Mouse (Mus musculus): ENCODE results near the gene Ctsa.
"Not testable (repeated sequence)": the region's sequence is repeated elsewhere in the genome, so short reads cannot be mapped to it uniquely, and the experiment has no call there.

Gene Ctsa

DNA sequence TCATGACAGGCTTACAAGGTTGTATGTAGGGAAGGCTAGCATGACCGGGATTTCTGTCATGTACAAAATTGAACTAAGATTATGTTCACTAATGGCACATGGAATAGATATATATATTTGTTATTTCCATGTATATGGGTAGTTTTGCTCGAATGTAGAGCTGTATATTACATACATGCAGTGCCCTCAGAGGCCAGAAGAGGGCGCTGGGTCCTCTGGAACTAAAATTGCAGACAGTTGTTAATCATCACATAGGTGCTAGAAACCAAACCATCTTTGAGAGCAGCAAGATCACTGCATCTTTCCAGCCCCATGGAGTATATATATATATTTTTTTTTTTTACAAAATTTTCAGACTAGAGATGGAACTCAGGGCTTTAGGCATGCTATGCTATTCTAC, 13.1 kb downstream of the Ctsa start:
- no peak for DNase-seq (ENCODE audit: extremely low read depth, low read depth)

DNA sequence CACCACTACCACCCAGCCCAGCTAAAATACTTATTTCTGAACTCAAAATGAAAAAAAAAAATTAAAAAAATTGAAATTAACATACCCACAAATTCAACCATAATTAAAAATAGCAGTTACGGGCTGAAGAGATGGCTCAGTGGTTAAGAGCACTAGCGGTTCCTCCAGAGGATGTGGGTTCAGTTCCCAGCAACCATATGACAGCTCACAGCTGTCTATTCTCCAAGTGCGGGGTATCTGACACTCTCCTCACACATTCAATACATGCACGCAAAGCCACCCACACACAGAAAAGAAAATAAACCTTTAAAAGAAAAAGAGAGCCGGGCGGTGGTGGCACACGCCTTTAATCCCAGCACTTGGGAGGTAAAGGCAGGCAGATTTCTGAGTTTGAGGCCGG, 17.4 kb downstream of the Ctsa start:
- no peak for DNase-seq (ENCODE audit: extremely low read depth, low read depth)

- not testable (repeated sequence) for DNase-seq (ENCODE audit: extremely low read depth, low read depth)
Measured at GRCm38 (mm10) chr2:164855572-164855971, 22.9 kb downstream of the Ctsa start.

- no peak for DNase-seq (ENCODE audit: extremely low read depth, low read depth)
Measured at GRCm38 (mm10) chr2:164856309-164857100, 23.8 kb downstream of the Ctsa start.

DNA sequence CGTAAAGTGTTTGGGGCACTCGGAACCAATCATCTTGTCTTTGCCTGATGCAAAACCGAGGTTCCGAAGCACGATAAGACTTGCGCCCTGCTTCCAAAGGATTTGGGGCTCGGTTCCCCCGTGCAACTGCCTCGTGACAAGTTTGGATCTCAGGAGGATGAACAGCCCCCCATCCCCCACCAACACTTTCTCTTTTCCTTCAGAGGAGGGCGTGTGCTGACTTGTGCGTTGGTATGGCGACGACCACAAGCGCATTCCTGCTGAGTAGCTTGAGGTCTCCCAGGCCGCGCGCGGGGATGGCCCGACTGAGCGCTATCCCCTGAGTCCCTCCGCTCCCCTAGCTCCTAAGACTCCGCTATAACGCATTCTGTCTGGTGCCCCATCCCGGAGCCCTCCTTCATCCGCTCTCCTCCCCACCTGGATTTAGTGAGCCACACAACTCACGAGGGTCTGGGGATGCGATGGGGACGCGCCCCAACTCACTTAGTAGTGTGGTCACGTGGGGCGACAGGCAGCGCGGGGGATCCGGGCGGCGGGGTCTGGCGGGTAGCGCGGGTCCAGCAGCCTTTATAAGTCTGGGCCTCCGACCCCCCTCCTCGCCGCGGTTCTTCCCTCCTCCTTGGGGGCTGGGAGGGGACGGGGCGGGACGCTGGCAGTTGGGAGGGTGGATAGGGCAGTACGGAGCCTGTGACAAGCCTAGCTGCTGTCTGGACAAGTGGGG, 24.6 kb downstream of the Ctsa start, which contains the start of gene Pltp:
Gene Pltp (minus strand): TSS at position 611 of the 721 bp plus-strand sequence.
- no peak for DNase-seq (ENCODE audit: extremely low read depth, low read depth)

DNA sequence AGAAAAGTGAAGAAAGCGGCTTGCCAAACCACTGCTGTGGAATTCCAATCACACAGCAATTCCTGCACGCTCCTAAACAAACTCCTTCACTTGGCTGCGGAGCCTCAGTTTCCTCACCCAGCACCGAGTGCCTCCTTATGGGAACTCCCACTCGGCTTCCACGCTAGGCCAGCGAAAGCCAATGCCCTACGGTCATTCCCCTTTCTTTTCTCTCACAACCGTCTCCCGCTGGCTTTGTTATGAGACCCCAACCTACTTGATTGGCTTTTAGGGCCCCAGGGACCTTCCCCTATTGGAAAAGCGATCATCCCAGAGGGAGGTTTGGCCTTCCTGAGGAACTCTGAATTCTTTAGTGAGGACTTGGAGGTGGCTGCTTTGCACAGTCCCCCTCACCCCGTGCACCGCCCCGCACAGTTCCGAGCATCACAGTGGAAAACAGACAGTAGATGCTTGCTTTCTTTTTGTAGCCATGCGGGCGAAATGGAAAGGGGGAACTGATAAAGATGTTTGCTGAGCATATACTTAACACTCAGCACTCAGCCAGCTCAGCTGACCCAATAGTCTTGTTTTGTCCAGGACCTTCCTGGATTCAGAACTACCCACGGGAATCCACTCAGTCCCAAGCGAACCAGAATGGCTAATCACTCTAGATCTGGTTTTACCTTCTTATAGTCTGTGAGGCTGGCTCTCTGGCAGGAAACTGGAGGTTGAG, 25.3 kb downstream of the Ctsa start:
- no peak for DNase-seq (ENCODE audit: extremely low read depth, low read depth)

GRCm38 (mm10) chr2:164859155-164859554, 26.5 kb downstream of the Ctsa start:
- DNase-seq (ENCODE audit: extremely low read depth, low read depth): no peak

DNA sequence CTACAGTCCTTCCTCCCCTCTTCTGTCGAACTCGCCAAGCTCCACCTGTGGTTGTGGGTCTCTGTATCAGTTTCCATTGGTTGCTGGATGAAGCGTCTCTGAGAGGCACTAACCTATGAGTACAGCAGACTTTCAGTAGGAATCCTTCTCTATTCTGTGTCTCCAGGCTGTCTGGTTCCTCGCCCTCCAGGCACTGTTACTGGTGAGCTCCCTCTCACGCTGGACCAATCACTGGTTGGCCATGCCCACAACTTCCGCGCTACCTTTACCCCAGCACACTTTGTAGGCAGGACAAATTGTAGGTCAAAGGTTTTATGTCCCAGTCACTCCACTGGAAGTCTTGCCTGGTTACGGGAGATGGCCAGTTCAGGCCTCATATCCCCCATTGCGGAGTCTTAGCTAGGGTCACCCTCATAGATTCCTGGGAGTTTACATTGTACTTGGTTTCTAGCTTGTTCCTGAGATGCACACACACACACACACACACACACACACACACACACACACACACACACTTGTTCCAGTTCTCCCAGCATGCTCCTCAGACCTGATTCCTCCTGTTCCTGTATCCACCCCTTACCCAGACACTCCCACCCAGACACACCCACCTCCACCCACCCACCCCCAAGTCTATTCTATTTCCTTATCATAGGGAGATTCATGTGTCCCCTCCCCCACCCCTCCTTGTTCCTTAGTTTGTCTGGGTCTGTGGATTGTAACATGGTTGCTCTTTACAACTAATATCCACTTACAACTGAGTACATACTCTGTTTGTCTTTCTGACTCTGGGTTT, 27.2 kb downstream of the Ctsa start:
- DNase-seq (ENCODE audit: extremely low read depth, low read depth): no peak

- no peak for DNase-seq (ENCODE audit: extremely low read depth, low read depth)
Measured at GRCm38 (mm10) chr2:164861094-164861493, 28.4 kb downstream of the Ctsa start.

DNA sequence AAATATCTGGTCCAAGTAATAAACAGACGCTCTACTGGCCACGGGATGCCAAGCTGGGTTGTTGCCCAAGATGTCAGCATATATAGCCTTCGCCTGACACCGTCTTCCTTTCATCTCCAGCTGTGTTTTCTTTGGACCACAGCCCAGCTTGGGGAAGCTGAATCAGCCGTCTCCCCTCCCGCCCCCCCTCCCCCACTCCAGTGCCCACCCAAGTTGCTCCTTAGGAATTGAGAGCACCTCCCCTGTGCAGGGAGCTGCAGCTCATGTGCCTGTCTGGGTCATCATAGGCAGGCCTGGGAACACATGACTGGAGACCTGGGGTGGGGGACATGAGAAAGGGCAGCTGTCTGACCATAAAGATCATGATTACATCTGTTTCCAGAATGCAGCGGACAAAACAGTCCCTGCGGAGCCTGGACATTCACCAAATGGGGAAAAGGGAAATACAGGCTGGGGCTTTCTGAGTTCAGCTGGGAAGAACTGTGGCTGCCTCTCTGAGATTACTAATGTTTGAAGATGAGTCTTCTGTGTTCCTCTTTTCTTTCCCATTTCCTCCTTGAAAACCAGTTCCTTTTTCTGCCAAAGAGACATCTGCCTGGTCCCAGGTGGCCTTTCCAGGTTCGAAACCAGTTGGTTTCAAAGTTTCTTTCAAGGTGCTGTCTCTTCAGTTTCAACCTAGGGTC, 29.6 kb downstream of the Ctsa start:
- DNase-seq (ENCODE audit: extremely low read depth, low read depth): peak; percentile 78

DNA sequence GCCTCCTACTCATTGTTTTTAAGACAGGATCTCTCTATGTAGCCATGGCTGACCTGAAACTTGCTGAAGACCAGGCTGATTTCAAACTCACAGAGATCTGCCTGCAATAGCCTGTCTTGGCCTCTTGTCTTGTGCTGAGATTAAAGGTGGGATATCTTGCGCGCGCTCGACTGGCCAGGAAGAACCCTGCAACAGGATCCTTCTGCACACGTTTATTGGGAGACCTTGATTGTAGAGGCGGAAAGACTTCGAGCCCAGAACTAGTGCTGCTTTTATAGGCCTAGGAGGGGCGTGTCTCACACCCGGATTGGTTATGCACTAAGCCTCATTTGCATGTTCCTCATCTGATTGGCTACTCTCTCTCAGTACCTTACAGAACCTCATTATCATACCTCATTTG, 30.7 kb downstream of the Ctsa start:
- DNase-seq (ENCODE audit: extremely low read depth, low read depth): not testable (repeated sequence)

GRCm38 (mm10) chr2:164864593-164864992, 31.9 kb downstream of the Ctsa start:
- no peak for DNase-seq (ENCODE audit: extremely low read depth, low read depth)

DNA sequence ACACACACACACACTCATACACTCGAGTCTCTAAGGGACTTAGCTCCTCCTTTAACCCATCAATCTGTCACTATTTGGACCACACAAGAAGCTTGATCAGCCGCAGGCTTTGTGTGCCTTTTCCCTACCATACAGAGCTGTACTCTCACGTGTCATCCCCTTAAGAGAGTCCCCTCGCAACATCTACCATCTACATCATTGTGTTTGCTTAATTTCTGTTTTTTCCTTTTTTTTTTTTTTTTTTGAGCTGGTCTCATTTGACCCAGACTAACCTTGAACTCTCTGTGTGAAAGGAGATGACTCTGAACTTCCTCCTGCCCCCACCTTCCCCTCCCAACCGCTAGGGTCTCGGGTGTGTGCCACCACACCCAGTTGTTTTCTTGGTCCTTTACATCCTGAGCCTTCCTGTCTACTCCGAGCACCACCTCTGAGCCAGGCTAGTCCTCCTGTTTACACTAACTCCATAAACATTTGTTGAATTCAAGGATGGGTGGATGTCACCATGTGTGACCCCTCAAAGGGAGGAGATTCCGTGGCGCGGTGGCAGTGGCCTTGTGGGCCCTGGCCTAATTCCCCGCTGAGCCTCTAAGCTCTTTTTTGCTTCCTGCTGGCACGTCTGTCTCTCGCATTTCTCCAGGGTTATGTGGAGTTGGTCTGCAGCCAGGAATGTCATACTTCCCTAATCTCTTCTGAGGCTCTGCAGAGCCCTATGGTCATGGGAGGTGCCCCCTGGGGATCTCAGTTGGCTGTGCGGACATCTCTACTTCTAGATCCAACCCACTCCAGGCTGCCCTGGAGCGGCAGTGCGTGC, 34.3 kb downstream of the Ctsa start:
- no peak for DNase-seq (ENCODE audit: extremely low read depth, low read depth)

DNA sequence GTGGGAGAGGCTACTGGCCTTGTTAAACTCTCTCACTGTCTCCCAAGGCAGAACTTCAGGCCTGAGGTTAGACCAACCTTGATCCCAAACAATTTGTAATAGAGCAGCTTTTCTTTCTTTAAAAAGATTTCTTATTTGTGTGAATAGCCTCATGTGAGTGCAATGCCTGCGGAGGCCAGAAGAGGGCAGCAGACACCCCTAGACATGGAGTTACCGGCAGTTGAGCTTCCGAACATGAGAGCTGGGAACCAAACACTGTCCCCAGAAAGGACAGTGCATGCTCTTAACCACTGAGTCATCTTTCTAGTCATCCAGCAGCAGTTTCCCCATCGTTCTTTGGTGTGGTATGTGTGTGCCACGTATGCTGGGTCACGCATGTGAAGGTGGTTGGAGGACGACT, 34.9 kb downstream of the Ctsa start:
- no peak for DNase-seq (ENCODE audit: extremely low read depth, low read depth)

- DNase-seq (ENCODE audit: extremely low read depth, low read depth): no peak
Measured at GRCm38 (mm10) chr2:164868491-164868890, 35.8 kb downstream of the Ctsa start.

GRCm38 (mm10) chr2:164871602-164872303, 39.1 kb downstream of the Ctsa start:
- DNase-seq (ENCODE audit: extremely low read depth, low read depth): no peak

DNA sequence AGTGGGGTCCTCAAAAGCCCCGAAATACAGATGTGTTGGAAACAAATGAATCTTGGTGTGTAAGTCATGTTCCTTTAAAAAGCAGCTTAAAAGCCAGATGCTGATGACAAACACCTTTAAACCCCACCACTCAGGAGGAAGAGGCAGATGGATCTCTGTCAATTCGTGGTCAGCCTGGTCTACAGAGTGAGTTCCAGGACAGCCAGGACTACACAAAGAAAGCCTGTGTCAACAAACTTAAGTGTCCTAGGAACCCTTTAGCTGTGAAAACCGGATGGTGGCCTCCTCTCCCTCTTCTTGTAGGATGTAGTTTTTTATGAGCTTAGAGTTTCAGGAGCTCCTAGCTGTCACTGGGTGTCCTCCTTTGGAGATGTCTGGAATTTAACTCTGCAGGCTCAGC, 40.9 kb downstream of the Ctsa start:
- no peak for DNase-seq (ENCODE audit: extremely low read depth, low read depth)

DNA sequence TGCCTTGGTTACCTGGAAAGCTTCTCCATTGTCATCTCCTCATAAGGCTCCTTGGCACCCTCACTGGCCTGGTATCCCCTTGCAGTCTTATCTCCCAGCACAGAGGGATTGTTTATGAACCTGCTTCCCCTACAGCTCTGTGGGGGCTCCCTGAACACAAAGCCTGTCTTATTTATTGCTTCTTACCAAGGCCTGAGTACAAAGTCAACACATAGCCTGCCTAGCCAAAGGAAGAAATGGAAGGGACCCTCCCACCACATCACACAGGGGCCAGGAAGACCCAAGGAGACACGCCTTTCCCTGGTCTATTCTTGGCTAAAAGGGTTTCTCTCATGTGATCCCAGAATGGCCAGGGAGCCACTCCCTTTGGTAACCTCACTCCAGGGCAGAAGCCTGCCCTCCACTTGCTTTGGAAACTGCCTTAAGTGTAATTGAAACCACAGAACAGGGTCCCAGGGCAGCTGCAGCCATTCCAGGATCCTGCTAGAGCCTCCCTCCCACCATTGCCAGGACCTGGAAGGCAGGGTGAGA, 41.6 kb downstream of the Ctsa start:
- peak; percentile 39 for DNase-seq (ENCODE audit: extremely low read depth, low read depth)

GRCm38 (mm10) chr2:164875648-164876047, 43.0 kb downstream of the Ctsa start:
- DNase-seq (ENCODE audit: extremely low read depth, low read depth): not testable (repeated sequence)
